Mouse (Mus musculus): ENCODE data around the gene Ak5. TPM values are rescaled to one million over a fixed set of nuclear protein-coding genes. Genes with fewer than 3 reads are reported as not detected.
A peak's percentile ranks its signal among the peaks of the same experiment; 100 is the strongest.

The Ak5 gene
- polyA plus RNA-seq, 1 experiment from 2014 or later, result 5.6 TPM

GRCm38 (mm10) chr3:152689105-152689504 is 20.9 kb upstream of the Ak5 start:
- WGBS, result 88% methylated on average over 9 of the region's 9 CpGs
- Histone ChIP-seq H3K27me3 (no peaks in the 10 kb centered on the region), H3K4me2 (no peak overlapping the region), H3K36me3 (no peaks in the 10 kb centered on the region), H3K9me3 (no peaks in the 10 kb centered on the region), H3K27ac (no peak overlapping the region), H3K9ac (no peak overlapping the region), H3K4me3 (no peak overlapping the region), H3K4me1 (replicated peaks) (no peaks in the 10 kb centered on the region)
- no peak for ATAC-seq (ENCODE audit: low FRiP score)

- no peaks in the 10 kb centered on the region for H3K36me3 ChIP-seq
- no peak overlapping the region for H3K4me3 ChIP-seq
- no peaks in the 10 kb centered on the region for H3K27me3 ChIP-seq
- H3K4me2 ChIP-seq, result no peak overlapping the region
- 93% methylated on average over 5 of the region's 5 CpGs for WGBS
- no peak for ATAC-seq (ENCODE audit: low FRiP score)
- no peak overlapping the region for H3K27ac ChIP-seq
- H3K9me3 ChIP-seq, result no peaks in the 10 kb centered on the region
- H3K4me1 ChIP-seq (replicated peaks), result no peaks in the 10 kb centered on the region
- no peak overlapping the region for H3K9ac ChIP-seq
Observed at GRCm38 (mm10) chr3:152688532-152688931, 20.4 kb upstream of the Ak5 start.

GRCm38 (mm10) chr3:152674663-152675062 is 6.5 kb upstream of the Ak5 start:
- Histone ChIP-seq H3K27ac (no peak overlapping the region), H3K27me3 (peaks cover 7% of the 10 kb centered on the region; the same call in 1 of the 2 replicates)

GRCm38 (mm10) chr3:152669783-152670182 is 1.6 kb upstream of the Ak5 start:
- Histone ChIP-seq H3K36me3 (no peaks in the 10 kb centered on the region), H3K4me2 (no peak overlapping the region), H3K27me3 (peaks cover 38% of the 10 kb centered on the region), H3K9ac (no peak overlapping the region), H3K4me3 (no peak overlapping the region), H3K27ac (no peak overlapping the region), H3K9me3 (no peaks in the 10 kb centered on the region), H3K4me1 (replicated peaks) (peaks cover 10% of the 10 kb centered on the region)
- WGBS, result 70% methylated on average over 3 of the region's 3 CpGs
- ATAC-seq (ENCODE audit: low FRiP score), result no peak

More at GRCm38 (mm10) chr3:152674663-152675062, 6.5 kb upstream of the Ak5 start:
- ATAC-seq (ENCODE audit: low FRiP score), result no peak
- Histone ChIP-seq H3K4me2 (no peak overlapping the region), H3K36me3 (no peaks in the 10 kb centered on the region), H3K4me3 (no peak overlapping the region), H3K9me3 (no peaks in the 10 kb centered on the region), H3K4me1 (replicated peaks) (no peaks in the 10 kb centered on the region), H3K9ac (no peak overlapping the region)
- WGBS, result 82% methylated on average over 6 of the region's 6 CpGs

- Histone ChIP-seq H3K9ac (no peak overlapping the region), H3K36me3 (no peaks in the 10 kb centered on the region), H3K4me2 (peak overlapping the region; percentile 98; the same call in 1 of the 2 replicates), H3K27me3 (peaks cover 45% of the 10 kb centered on the region), H3K4me3 (no peak overlapping the region), H3K4me1 (replicated peaks) (peaks cover 10% of the 10 kb centered on the region), H3K9me3 (no peaks in the 10 kb centered on the region), H3K27ac (no peak overlapping the region)
- ATAC-seq (ENCODE audit: low FRiP score), result no peak
- WGBS, result 69% methylated on average over 2 of the region's 2 CpGs
Observed at GRCm38 (mm10) chr3:152668793-152669192, 633 bp upstream of the Ak5 start.

GRCm38 (mm10) chr3:152667356-152668211 is 576 bp downstream of the Ak5 start:
- under 1% methylated on average over 64 of the region's 82 CpGs for WGBS
- peaks cover 45% of the 10 kb centered on the region for H3K27me3 ChIP-seq

GRCm38 (mm10) chr3:152666991-152667355 is 1.2 kb downstream of the Ak5 start:
- H3K4me3 ChIP-seq, result peak overlapping the region; percentile 58
- ATAC-seq (ENCODE audit: low FRiP score), result 0 out of 2 replicates have a peak, but pooled peaks have one; percentile 4
- H3K9me3 ChIP-seq, result no peaks in the 10 kb centered on the region
- H3K27me3 ChIP-seq, result peaks cover 45% of the 10 kb centered on the region
- H3K9ac ChIP-seq, result peak overlapping the region; percentile 78
- no peaks in the 10 kb centered on the region for H3K36me3 ChIP-seq
- 0% methylated on average over 16 of the region's 16 CpGs for WGBS
- H3K4me1 ChIP-seq (replicated peaks), result peaks cover 10% of the 10 kb centered on the region
- H3K27ac ChIP-seq, result no peak overlapping the region
- peak overlapping the region; percentile 98 for H3K4me2 ChIP-seq

More at GRCm38 (mm10) chr3:152667356-152668211, 576 bp downstream of the Ak5 start:
- Histone ChIP-seq H3K4me3 (peak overlapping the region; percentile 58), H3K9ac (peak overlapping the region; percentile 78), H3K9me3 (no peaks in the 10 kb centered on the region), H3K4me1 (replicated peaks) (peaks cover 10% of the 10 kb centered on the region), H3K27ac (no peak overlapping the region), H3K36me3 (no peaks in the 10 kb centered on the region), H3K4me2 (peak overlapping the region; percentile 98)
- peak; percentile 85 for ATAC-seq (ENCODE audit: low FRiP score)

GRCm38 (mm10) chr3:152658592-152658991 is 9.6 kb downstream of the Ak5 start:
- no peak overlapping the region for H3K27ac ChIP-seq
- H3K36me3 ChIP-seq, result no peaks in the 10 kb centered on the region
- H3K4me3 ChIP-seq, result no peak overlapping the region
- no peaks in the 10 kb centered on the region for H3K27me3 ChIP-seq
- H3K9me3 ChIP-seq, result no peaks in the 10 kb centered on the region
- no peaks in the 10 kb centered on the region for H3K4me1 ChIP-seq (replicated peaks)
- no peak overlapping the region for H3K9ac ChIP-seq
- H3K4me2 ChIP-seq, result no peak overlapping the region
- ATAC-seq (ENCODE audit: low FRiP score), result no peak
- 92% methylated on average over 2 of the region's 2 CpGs for WGBS

GRCm38 (mm10) chr3:152651991-152652390 is 16.2 kb downstream of the Ak5 start:
- Histone ChIP-seq H3K4me1 (replicated peaks) (no peaks in the 10 kb centered on the region; the same call in 1 of the 2 replicates), H3K4me2 (no peak overlapping the region), H3K9me3 (no peaks in the 10 kb centered on the region), H3K27ac (no peak overlapping the region), H3K9ac (no peak overlapping the region), H3K36me3 (no peaks in the 10 kb centered on the region), H3K4me3 (no peak overlapping the region), H3K27me3 (no peaks in the 10 kb centered on the region)
- WGBS, result 82% methylated on average over 2 of the region's 2 CpGs
- no peak for ATAC-seq (ENCODE audit: low FRiP score)

- Histone ChIP-seq H3K4me2 (no peak overlapping the region), H3K27me3 (no peaks in the 10 kb centered on the region), H3K9ac (no peak overlapping the region), H3K4me1 (replicated peaks) (peaks cover 1% of the 10 kb centered on the region; the same call in 1 of the 2 replicates), H3K4me3 (no peak overlapping the region), H3K36me3 (no peaks in the 10 kb centered on the region), H3K9me3 (no peaks in the 10 kb centered on the region), H3K27ac (no peak overlapping the region)
- 92% methylated on average over 5 of the region's 5 CpGs for WGBS
- no peak for ATAC-seq (ENCODE audit: low FRiP score)
Observed at GRCm38 (mm10) chr3:152644610-152645009, 23.6 kb downstream of the Ak5 start.

- no peak overlapping the region for H3K4me2 ChIP-seq
- H3K27me3 ChIP-seq, result no peaks in the 10 kb centered on the region
- peak; percentile 60; the same call in 1 of the 2 replicates for ATAC-seq (ENCODE audit: low FRiP score)
- no peaks in the 10 kb centered on the region for H3K9me3 ChIP-seq
- H3K36me3 ChIP-seq, result no peaks in the 10 kb centered on the region
- H3K27ac ChIP-seq, result peak overlapping the region; percentile 26; the same call in 1 of the 2 replicates
- H3K4me3 ChIP-seq, result no peak overlapping the region
- 63% methylated on average over 10 of the region's 10 CpGs for WGBS
- peaks cover 16% of the 10 kb centered on the region for H3K4me1 ChIP-seq (replicated peaks)
- H3K9ac ChIP-seq, result no peak overlapping the region
Observed at GRCm38 (mm10) chr3:152625061-152625820, 42.9 kb downstream of the Ak5 start.

- no peaks in the 10 kb centered on the region for H3K36me3 ChIP-seq
- WGBS, result 36% methylated on average over 11 of the region's 11 CpGs
- H3K4me2 ChIP-seq, result peak overlapping the region; percentile 13; the same call in 1 of the 2 replicates
- H3K9ac ChIP-seq, result no peak overlapping the region
- no peaks in the 10 kb centered on the region for H3K27me3 ChIP-seq
- H3K4me3 ChIP-seq, result no peak overlapping the region
- no peak for ATAC-seq (ENCODE audit: low FRiP score)
- H3K9me3 ChIP-seq, result no peaks in the 10 kb centered on the region
- H3K4me1 ChIP-seq (replicated peaks), result peaks cover 16% of the 10 kb centered on the region
- no peak overlapping the region for H3K27ac ChIP-seq
Observed at GRCm38 (mm10) chr3:152620534-152620933, 47.6 kb downstream of the Ak5 start.

Data from hindbrain, embryonic 13.5 days (tissue).